15 mouse cellular contexts compared by ENCODE assay signal in genomic region chr6:116615719-116616118, GRCm38 (mm10). TPM values are rescaled to one million over a fixed set of nuclear protein-coding genes. Genes with fewer than 3 reads are reported as not detected.
"Had no signal": no experiment of that assay in that cellular context is flagged by ENCODE, and none has a peak within 500 bp of the region (broad histone marks: within the 10 kb centered on the region; RNA-seq: fewer than 3 reads in every experiment).

No protein-coding gene starts in this region.

- ATAC-seq: liver, embryonic 12.5 days; midbrain, embryonic 16.5 days had no signal

- DNase-seq: kidney, postnatal 14 days; lung, embryonic 14.5 days; lung, postnatal 10 days; lung, postnatal 4 days; retina, postnatal 1 day; right cerebral cortex, postnatal 4 days; spleen, adult 18-20 months; thymus, adult 18-20 months; thymus, postnatal 14 days had no signal

RNA-seq across cellular contexts. Expression of gene Olfr215, which starts 31.7 kb away (rescaled TPM):
- total RNA-seq: layer of hippocampus, adult 8-10 months; layer of hippocampus, postnatal 25 days; left cerebral cortex, adult 2 months; left cerebral cortex, postnatal 25 days had no signal
